Mouse (Mus musculus): ENCODE results near the gene Macrod2.

Gene Macrod2

GRCm38 (mm10) chr2:140570874-140571273 lies 175.8 kb downstream of the Macrod2 start:
- no peak for DNase-seq (ENCODE audit: low spot score in 2 of 2)

GRCm38 (mm10) chr2:140592537-140593261 lies 197.6 kb downstream of the Macrod2 start:
- no peak for DNase-seq (ENCODE audit: low spot score in 2 of 2)

GRCm38 (mm10) chr2:140596906-140597305 lies 201.8 kb downstream of the Macrod2 start:
- no peak for DNase-seq (ENCODE audit: low spot score in 2 of 2)

- DNase-seq (ENCODE audit: low spot score in 2 of 2), result no peak
These were observed 220.3 kb downstream of the Macrod2 start for GRCm38 (mm10) chr2:140615451-140615850.

GRCm38 (mm10) chr2:140621730-140622337 lies 226.7 kb downstream of the Macrod2 start:
- DNase-seq (ENCODE audit: low spot score in 2 of 2), result no peak

- DNase-seq (ENCODE audit: low spot score in 2 of 2), result no peak
These were observed 258.4 kb downstream of the Macrod2 start for GRCm38 (mm10) chr2:140653481-140653880.

- no peak for DNase-seq (ENCODE audit: low spot score in 2 of 2)
These were observed 258.9 kb downstream of the Macrod2 start for GRCm38 (mm10) chr2:140653978-140654377.

- DNase-seq (ENCODE audit: low spot score in 2 of 2), result no peak
These were observed 267.6 kb downstream of the Macrod2 start for GRCm38 (mm10) chr2:140662673-140663072.

GRCm38 (mm10) chr2:140664381-140664780 lies 269.3 kb downstream of the Macrod2 start:
- no peak for DNase-seq (ENCODE audit: low spot score in 2 of 2)

GRCm38 (mm10) chr2:140666846-140667245 lies 271.7 kb downstream of the Macrod2 start:
- no peak for DNase-seq (ENCODE audit: low spot score in 2 of 2)

- no peak for DNase-seq (ENCODE audit: low spot score in 2 of 2)
These were observed 272.3 kb downstream of the Macrod2 start for GRCm38 (mm10) chr2:140667261-140668047.

GRCm38 (mm10) chr2:140668311-140668710 lies 273.2 kb downstream of the Macrod2 start:
- DNase-seq (ENCODE audit: low spot score in 2 of 2), result peak in 1 of 2 experiments; percentile 17

GRCm38 (mm10) chr2:140669081-140669480 lies 274.0 kb downstream of the Macrod2 start:
- DNase-seq (ENCODE audit: low spot score in 2 of 2), result no peak

- no peak for DNase-seq (ENCODE audit: low spot score in 2 of 2)
These were observed 274.7 kb downstream of the Macrod2 start for GRCm38 (mm10) chr2:140669786-140670185.

- no peak for DNase-seq (ENCODE audit: low spot score in 2 of 2)
These were observed 275.3 kb downstream of the Macrod2 start for GRCm38 (mm10) chr2:140670457-140670856.

- DNase-seq (ENCODE audit: low spot score in 2 of 2), result peak in 1 of 2 experiments; percentile 40
These were observed 276.0 kb downstream of the Macrod2 start, which contains the start of gene Flrt3 for GRCm38 (mm10) chr2:140670963-140671702. Gene Flrt3, minus strand, starts transcription at chr2:140671469.

GRCm38 (mm10) chr2:140673466-140673865 lies 278.4 kb downstream of the Macrod2 start:
- no peak for DNase-seq (ENCODE audit: low spot score in 2 of 2)

- no peak for DNase-seq (ENCODE audit: low spot score in 2 of 2)
These were observed 281.6 kb downstream of the Macrod2 start for GRCm38 (mm10) chr2:140676728-140677127.

GRCm38 (mm10) chr2:140690906-140691305 lies 295.8 kb downstream of the Macrod2 start:
- DNase-seq (ENCODE audit: low spot score in 2 of 2), result no peak

GRCm38 (mm10) chr2:140691403-140691802 lies 296.3 kb downstream of the Macrod2 start:
- DNase-seq (ENCODE audit: low spot score in 2 of 2), result no peak

- no peak for DNase-seq (ENCODE audit: low spot score in 2 of 2)
These were observed 297.4 kb downstream of the Macrod2 start for GRCm38 (mm10) chr2:140692461-140692860.

GRCm38 (mm10) chr2:140693845-140694244 lies 298.7 kb downstream of the Macrod2 start:
- DNase-seq (ENCODE audit: low spot score in 2 of 2), result no peak
